Mouse (Mus musculus) urinary bladder, postnatal 0 days (tissue): ENCODE measurements around the gene Chst5. TPM values are rescaled to one million over a fixed set of nuclear protein-coding genes. Genes with fewer than 3 reads are reported as not detected.

Experiments used
- polyA plus RNA-seq: library from polyadenylated mRNA; unstranded; fragments of >200 nt; fragmentation: Nextera tagmentation; extraction: Ambion mirVana; gene quantifications from 2 replicates; pipeline ENCODE4 v1.2.1, GENCODE M21; 2015

The Chst5 gene
- 0.81 and 0.82 TPM in 2 replicates for polyA plus RNA-seq

DNA sequence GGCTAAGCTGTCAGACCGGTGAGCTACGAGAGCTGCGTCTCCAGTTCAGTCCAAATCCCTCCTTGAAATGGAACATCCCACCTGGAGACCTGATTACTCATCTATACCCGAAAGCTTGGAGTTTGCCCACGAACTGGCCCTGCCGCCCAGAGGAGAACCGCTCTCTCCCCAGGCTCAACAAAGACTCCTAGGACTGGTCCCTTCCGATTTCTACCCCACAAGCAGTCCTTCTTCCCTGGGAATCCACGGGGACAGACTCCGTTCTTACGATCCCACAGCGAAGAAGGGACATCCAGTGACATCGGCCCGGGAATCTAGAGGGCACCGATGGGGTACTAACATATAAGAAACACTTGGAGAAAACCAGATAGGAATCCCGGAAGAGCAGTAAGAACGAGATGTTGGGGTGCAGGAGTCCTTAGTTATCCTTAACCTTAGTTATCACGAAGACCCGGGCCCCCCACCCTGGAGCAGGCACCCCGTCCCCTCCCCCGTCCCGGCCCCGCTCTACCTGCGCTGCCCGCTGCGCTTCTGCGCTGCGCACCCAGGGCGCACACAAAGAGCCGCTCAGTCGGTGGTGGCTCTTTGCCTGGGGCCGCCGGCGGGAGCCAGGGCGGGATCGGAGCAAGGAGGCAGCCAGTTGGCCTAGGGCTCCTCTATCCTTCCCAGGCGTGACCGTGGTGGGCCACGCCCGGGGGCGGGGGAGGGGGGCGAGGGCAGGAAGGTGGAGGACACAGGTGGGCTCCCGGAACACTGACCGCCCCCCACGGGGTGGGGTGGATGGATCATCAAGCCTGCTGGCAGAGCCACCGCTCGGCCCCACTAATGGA is at the start of gene Chst5:
Chst5 (minus strand) TSS at position 827 of the 830 bp plus-strand sequence.

DNA sequence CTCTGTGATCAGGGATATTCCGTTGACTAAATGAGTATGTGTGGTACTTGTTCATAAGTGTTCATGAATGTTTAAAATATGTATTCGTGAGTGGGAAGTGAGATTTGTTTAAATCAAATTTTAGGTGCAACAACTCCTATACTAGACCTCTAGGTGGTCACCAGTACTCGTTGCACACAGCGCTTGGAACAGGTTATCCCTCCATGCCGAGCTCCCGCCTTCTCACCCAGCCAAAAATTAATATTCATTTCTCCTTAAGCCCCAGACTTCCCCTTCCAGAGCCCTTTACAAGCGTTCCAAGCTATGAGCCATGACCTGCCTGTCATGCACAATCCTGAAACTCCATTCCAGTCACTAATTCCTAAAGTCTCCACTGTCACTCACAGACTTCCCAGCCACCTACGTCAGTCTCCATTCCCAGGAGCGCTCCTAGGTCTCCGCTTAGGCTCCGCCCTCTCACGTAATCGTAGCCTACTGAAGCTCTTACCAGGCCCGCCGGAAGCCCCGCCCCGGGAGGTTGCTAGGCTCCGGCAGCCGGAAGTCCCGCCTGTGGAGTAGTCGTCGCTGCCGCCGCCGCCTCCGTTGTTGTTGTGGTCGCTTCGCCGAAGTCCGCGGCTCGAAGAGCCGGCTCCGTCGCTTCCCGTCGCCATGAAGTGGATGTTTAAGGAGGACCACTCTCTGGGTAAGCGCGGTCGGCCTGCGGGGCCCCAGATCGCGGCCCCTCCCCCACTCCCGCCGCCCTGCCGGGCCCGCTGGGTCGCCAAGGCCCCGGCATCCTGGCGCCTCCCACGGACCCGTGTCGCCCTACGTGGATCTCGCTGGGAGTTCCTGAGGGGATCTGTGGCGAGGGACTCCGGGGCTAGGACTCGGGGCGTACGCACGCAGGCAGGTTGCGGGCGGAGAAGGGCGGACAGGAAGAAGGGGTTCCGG is 30.2 kb upstream of the Chst5 start, which contains the start of gene Gabarapl2:
Gabarapl2 (plus strand) TSS at position 533 of the 930 bp plus-strand sequence.

DNA sequence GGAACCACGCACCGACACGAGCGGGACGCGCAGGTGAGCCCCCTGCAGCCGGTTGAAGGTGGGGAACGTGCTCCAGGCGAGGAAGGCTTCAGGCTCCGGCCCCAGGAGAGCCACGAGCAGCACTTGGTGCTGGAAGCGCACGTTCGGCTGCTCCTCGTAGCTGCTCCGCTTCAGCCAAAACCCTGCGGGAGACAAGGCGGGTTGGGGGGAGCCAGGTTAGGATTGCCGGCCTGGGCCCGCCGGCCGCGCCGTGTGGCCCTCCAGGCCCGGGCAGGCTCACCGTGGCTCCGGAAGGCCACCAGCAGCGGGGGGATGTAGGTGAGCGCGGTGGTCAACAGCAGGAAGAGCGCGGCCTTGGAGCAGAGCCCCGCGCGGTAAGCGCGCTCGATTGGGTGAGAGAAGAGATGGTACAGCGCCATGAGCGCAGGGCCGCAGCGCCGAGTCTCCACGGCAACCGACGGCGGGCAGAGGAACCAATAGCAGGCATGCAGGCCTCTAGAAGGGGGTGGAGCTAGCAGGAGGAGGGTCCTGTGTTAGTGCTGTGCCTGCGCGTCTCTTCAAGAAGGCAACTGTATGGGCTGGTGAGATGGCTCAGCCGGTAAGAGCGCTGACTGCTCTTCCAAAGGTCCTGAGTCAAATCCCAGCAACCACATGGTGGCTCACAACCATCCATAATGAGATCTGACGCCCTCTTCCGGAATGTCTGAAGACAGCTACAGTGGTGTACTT is 23.3 kb upstream of the Chst5 start, which contains the start of gene Tmem231:
Tmem231 (minus strand) TSS at position 534 of the 729 bp plus-strand sequence.

DNA sequence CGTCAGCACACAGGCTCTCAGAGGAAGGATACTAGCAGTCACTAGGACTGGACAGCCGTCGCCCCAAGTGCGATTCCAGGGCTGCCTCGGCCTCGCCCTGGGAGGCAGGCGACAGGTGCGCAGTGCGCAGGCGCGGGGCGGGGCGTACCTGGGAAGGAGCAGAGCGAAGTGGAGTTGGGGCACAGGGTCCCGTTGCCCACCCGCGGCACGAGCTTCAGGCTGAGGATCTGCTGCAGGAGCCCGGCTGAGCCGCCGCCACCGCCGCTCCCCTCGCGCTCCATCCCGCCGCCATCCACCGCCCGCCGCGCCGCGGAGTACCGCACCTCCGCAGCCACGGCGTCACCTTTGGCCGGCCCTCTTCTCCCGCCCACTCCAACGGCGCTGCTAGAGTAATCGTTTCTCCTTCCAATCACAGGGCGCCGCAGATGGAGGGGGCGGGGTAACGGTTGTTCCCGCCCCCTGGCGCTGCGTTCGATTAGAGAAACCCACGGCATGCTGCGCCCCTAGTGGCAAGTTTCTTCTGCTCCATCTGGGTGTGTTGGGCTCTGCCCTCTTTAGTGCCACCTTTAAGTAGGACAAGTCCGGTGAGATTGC is 33.8 kb downstream of the Chst5 start, which contains the start of gene Tmem170:
Tmem170 (minus strand) TSS at position 396 of the 594 bp plus-strand sequence.

DNA sequence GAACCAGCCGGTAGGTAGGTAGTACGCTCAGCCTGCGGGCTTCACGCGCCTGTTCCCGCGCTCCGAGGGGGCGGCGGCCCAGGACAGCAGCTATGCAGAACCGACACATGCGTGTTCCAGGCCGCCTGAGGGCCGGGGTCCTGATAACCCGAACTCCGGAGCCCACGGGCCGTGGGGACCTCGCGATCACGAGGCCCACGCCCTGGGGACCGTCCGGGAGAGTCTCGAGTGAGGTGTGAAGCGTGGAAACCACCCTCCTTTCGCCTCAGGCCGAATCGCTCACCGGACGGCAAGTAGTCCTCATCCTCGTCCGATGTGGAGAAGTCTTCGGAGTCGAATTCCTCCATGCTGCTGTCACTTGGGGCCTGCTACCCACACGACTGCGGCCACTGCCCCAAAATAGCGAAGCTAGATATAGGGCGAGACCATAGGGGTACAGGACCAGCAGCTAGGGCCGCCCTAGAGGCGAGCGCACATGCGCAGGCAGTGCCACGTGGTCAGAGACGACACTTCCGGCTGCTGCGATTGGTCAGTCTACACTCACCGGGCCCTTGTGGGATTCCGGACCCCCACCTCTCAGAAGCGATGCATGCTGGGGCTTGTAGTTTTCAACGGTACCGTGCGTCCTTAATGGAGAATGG is 56.3 kb downstream of the Chst5 start, which contains the start of gene Cfdp1:
Cfdp1 (minus strand) TSS at position 431 of the 641 bp plus-strand sequence.

Other genes starting within 250 kb of the Chst5 start
- not detected in 2 replicates for gene Ctrb1, start 219.4 kb downstream of the Chst5 start, polyA plus RNA-seq
- gene Bcar1, start 166.6 kb downstream of the Chst5 start, polyA plus RNA-seq = 28.3 and 28.6 TPM in 2 replicates
- 90.4 and 109 TPM in 2 replicates for gene Cfdp1, start 56.2 kb downstream of the Chst5 start, polyA plus RNA-seq
- 6.9 and 8.2 TPM in 2 replicates for gene Tmem170, start 33.7 kb downstream of the Chst5 start, polyA plus RNA-seq
- 2.6 and 3.3 TPM in 2 replicates for gene Tmem231, start 23.4 kb upstream of the Chst5 start, polyA plus RNA-seq
- 143 and 156 TPM in 2 replicates for gene Gabarapl2, start 30.3 kb upstream of the Chst5 start, polyA plus RNA-seq
- gene Adat1, start 81.9 kb upstream of the Chst5 start, polyA plus RNA-seq = 2.1 and 2.2 TPM in 2 replicates
- 100 and 106 TPM in 2 replicates for gene Kars, start 100.9 kb upstream of the Chst5 start, polyA plus RNA-seq
- 11.7 and 11.9 TPM in 2 replicates for gene Terf2ip, start 101.0 kb upstream of the Chst5 start, polyA plus RNA-seq
- 0.47 TPM in 1 of 2 replicates, not detected in the other for gene Gm6793, start 104.6 kb upstream of the Chst5 start, polyA plus RNA-seq